Mouse (Mus musculus): ENCODE results near the gene Atp13a1. TPM values are rescaled to one million over a fixed set of nuclear protein-coding genes. Genes with fewer than 3 reads are reported as not detected.
A peak's percentile ranks its signal among the peaks of the same experiment; 100 is the strongest.

The Atp13a1 gene
- total and polyA plus RNA-seq, 3 experiments, result 36.6 to 53.3 (median 51.0) TPM

GRCm38 (mm10) chr8:69848951-69849350 is 58.0 kb downstream of the Atp13a1 start:
- H3K9me3 ChIP-seq (replicated peaks; ENCODE audit: low read length), result no peaks in the 10 kb centered on the region
- H3K36me3 ChIP-seq (replicated peaks in 1 of 2; ENCODE audit: control insufficient read depth in 1 of 2, insufficient read depth in 1 of 2, low read length in 1 of 2), result no peaks in the 10 kb centered on the region
- H3K4me3 ChIP-seq (replicated peaks in 1 of 3; ENCODE audit: low read depth in 2 of 3, low read length in 2 of 3, poor library complexity in 1 of 3), result no peak overlapping the region
- no peak overlapping the region for H3K27ac ChIP-seq (ENCODE audit: insufficient read depth, low read depth)
- no peaks in the 10 kb centered on the region for H3K79me2 ChIP-seq (replicated peaks; ENCODE audit: control insufficient read depth, extremely low read depth, insufficient read depth, poor library complexity, severe bottlenecking)
- TF ChIP-seq BHLHE40 (IDR thresholded peaks at IDR 0.05; ENCODE audit: low read depth, low read length) (no peak), MYC (IDR thresholded peaks at IDR 0.05; ENCODE audit: low read depth, low read length) (no peak), USF2 (conservative IDR thresholded peaks at IDR 0.05; ENCODE audit: low read depth, low read length) (no peak), POLR2AphosphoS2 (IDR thresholded peaks at IDR 0.05; ENCODE audit: low read depth, low read length) (no peak), HCFC1 (IDR thresholded peaks at IDR 0.05; ENCODE audit: low read depth, low read length) (no peak), MAFK (IDR thresholded peaks at IDR 0.05; ENCODE audit: insufficient replicate concordance, low read length) (no peak), JUND (conservative IDR thresholded peaks at IDR 0.05; ENCODE audit: low read depth, low read length) (no peak), CHD2 (IDR thresholded peaks at IDR 0.05; ENCODE audit: low read length) (no peak), MXI1 (IDR thresholded peaks at IDR 0.05; ENCODE audit: low read depth, low read length) (no peak), ZMIZ1 (IDR thresholded peaks at IDR 0.05; ENCODE audit: low read depth, low read length) (no peak)
- no peak for DNase-seq (ENCODE audit: extremely low read depth)
- no peak overlapping the region for H3K9ac ChIP-seq (ENCODE audit: insufficient read depth, low read depth)
- dilution Hi-C loops (cut with MboI; ENCODE audit: extremely low pct_ligation_motif_present, extremely low pct_unique_long_range_greater_than_20kb, low sequenced_read_pairs), result no loop called here
- no peaks in the 10 kb centered on the region for H3K27me3 ChIP-seq (replicated peaks)
- no peak overlapping the region for H3K4me2 ChIP-seq (ENCODE audit: insufficient read depth, low read depth, poor library complexity, severe bottlenecking)
- H3K4me1 ChIP-seq (ENCODE audit: control insufficient read depth in 1 of 2, insufficient read depth in 2 of 2), result peaks cover 0 to 9% of the 10 kb centered on the region in 2 experiments; a peak in 2 of 4 replicates
- in situ Hi-C loops (cut with MboI; ENCODE audit: low pct_ligation_motif_present, low pct_unique_long_range_greater_than_20kb, low sequenced_read_pairs), result no loop called here

GRCm38 (mm10) chr8:69849899-69850298 is 58.9 kb downstream of the Atp13a1 start:
- H3K9me3 ChIP-seq (replicated peaks; ENCODE audit: low read length), result no peaks in the 10 kb centered on the region
- H3K4me3 ChIP-seq (replicated peaks in 1 of 3; ENCODE audit: low read depth in 2 of 3, low read length in 2 of 3, poor library complexity in 1 of 3), result no peak overlapping the region

GRCm38 (mm10) chr8:69850926-69851506 is 60.1 kb downstream of the Atp13a1 start:
- Histone ChIP-seq H3K4me1 (ENCODE audit: control insufficient read depth in 1 of 2, insufficient read depth in 2 of 2) (peaks cover 0 to 9% of the 10 kb centered on the region in 2 experiments; a peak in 2 of 4 replicates), H3K9me3 (replicated peaks; ENCODE audit: low read length) (no peaks in the 10 kb centered on the region), H3K27me3 (replicated peaks) (no peaks in the 10 kb centered on the region), H3K79me2 (replicated peaks; ENCODE audit: control insufficient read depth, extremely low read depth, insufficient read depth, poor library complexity, severe bottlenecking) (no peaks in the 10 kb centered on the region), H3K36me3 (replicated peaks in 1 of 2; ENCODE audit: control insufficient read depth in 1 of 2, insufficient read depth in 1 of 2, low read length in 1 of 2) (no peaks in the 10 kb centered on the region), H3K4me3 (replicated peaks in 1 of 3; ENCODE audit: low read depth in 2 of 3, low read length in 2 of 3, poor library complexity in 1 of 3) (no peak overlapping the region), H3K9ac (ENCODE audit: insufficient read depth, low read depth) (no peak overlapping the region), H3K27ac (ENCODE audit: insufficient read depth, low read depth) (no peak overlapping the region), H3K4me2 (ENCODE audit: insufficient read depth, low read depth, poor library complexity, severe bottlenecking) (no peak overlapping the region)
- no peak for DNase-seq (ENCODE audit: extremely low read depth)
- dilution Hi-C loops (cut with MboI; ENCODE audit: extremely low pct_ligation_motif_present, extremely low pct_unique_long_range_greater_than_20kb, low sequenced_read_pairs) (no loop called here), in situ Hi-C loops (cut with MboI; ENCODE audit: low pct_ligation_motif_present, low pct_unique_long_range_greater_than_20kb, low sequenced_read_pairs) (no loop called here)
- TF ChIP-seq MAZ (IDR thresholded peaks at IDR 0.05; ENCODE audit: low read depth, low read length) (no peak), CHD1 (IDR thresholded peaks at IDR 0.05; ENCODE audit: low read depth, low read length) (no peak), POLR2A (IDR thresholded peaks at IDR 0.05; ENCODE audit: low read depth, low read length) (no peak), NELFE (IDR thresholded peaks at IDR 0.05; ENCODE audit: low read depth, low read length) (no peak), RAD21 (IDR thresholded peaks at IDR 0.05; ENCODE audit: low read depth, low read length) (no peak), CTCF (conservative IDR thresholded peaks at IDR 0.05 in 1 of 2, IDR thresholded peaks at IDR 0.05 in 1 of 2; ENCODE audit: low read depth in 2 of 2, low read length in 2 of 2) (no peak)

More at GRCm38 (mm10) chr8:69849899-69850298, 58.9 kb downstream of the Atp13a1 start:
- peak; percentile 44 for DNase-seq (ENCODE audit: extremely low read depth)
- peak; percentile 29 to 56; a peak in 2 of 4 replicates for TF ChIP-seq CTCF (conservative IDR thresholded peaks at IDR 0.05 in 1 of 2, IDR thresholded peaks at IDR 0.05 in 1 of 2; ENCODE audit: low read depth in 2 of 2, low read length in 2 of 2)
- TF ChIP-seq ELF1 (IDR thresholded peaks at IDR 0.05; ENCODE audit: low read depth, low read length), result no peak
- peak; percentile 28 for TF ChIP-seq RAD21 (IDR thresholded peaks at IDR 0.05; ENCODE audit: low read depth, low read length)
- peak; percentile 30 for TF ChIP-seq SMC3 (IDR thresholded peaks at IDR 0.05; ENCODE audit: low read depth, low read length)
- Histone ChIP-seq H3K4me2 (ENCODE audit: insufficient read depth, low read depth, poor library complexity, severe bottlenecking) (no peak overlapping the region), H3K9ac (ENCODE audit: insufficient read depth, low read depth) (no peak overlapping the region), H3K36me3 (replicated peaks in 1 of 2; ENCODE audit: control insufficient read depth in 1 of 2, insufficient read depth in 1 of 2, low read length in 1 of 2) (no peaks in the 10 kb centered on the region), H3K27ac (ENCODE audit: insufficient read depth, low read depth) (no peak overlapping the region), H3K4me1 (ENCODE audit: control insufficient read depth in 1 of 2, insufficient read depth in 2 of 2) (peaks cover 0 to 9% of the 10 kb centered on the region in 2 experiments; a peak in 2 of 4 replicates), H3K79me2 (replicated peaks; ENCODE audit: control insufficient read depth, extremely low read depth, insufficient read depth, poor library complexity, severe bottlenecking) (no peaks in the 10 kb centered on the region), H3K27me3 (replicated peaks) (no peaks in the 10 kb centered on the region)
- in situ Hi-C loops (cut with MboI; ENCODE audit: low pct_ligation_motif_present, low pct_unique_long_range_greater_than_20kb, low sequenced_read_pairs) (no loop called here), dilution Hi-C loops (cut with MboI; ENCODE audit: extremely low pct_ligation_motif_present, extremely low pct_unique_long_range_greater_than_20kb, low sequenced_read_pairs) (no loop called here)

All from CH12.LX (cell line).